Mouse (Mus musculus): ENCODE measurements at regions not wholly inside any gene's neighbourhood (a gene's known extent, or its start where the extent isn't known, plus 50 kb on each side); places are given as distances from the start of the nearest gene placed in this dataset.

- DNase-seq (ENCODE audit: low read depth, low spot score) = no peak
Observed at GRCm38 (mm10) chr3:61255232-61255631, 106.2 kb upstream of the Rap2b start.

DNA sequence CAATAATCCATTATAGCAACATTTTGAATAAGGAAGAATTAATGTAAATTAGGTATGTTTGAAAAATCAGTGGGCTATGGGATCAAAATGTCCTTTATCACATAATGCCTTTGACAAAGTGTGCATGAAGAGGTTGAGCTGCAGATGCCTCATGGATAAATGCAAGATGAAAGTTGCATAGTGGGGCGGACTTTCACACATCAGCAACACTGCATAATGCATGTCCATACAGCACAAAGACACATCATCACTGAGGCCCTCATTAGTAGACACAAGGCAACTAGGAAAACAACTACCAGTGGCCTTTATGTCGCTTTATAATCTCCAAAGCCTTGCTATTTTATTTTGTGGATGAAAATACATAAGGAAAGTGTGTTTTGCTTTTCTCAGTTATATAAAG lies 105.8 kb upstream of the Rap2b start:
- DNase-seq (ENCODE audit: low read depth, low spot score) = no peak

DNA sequence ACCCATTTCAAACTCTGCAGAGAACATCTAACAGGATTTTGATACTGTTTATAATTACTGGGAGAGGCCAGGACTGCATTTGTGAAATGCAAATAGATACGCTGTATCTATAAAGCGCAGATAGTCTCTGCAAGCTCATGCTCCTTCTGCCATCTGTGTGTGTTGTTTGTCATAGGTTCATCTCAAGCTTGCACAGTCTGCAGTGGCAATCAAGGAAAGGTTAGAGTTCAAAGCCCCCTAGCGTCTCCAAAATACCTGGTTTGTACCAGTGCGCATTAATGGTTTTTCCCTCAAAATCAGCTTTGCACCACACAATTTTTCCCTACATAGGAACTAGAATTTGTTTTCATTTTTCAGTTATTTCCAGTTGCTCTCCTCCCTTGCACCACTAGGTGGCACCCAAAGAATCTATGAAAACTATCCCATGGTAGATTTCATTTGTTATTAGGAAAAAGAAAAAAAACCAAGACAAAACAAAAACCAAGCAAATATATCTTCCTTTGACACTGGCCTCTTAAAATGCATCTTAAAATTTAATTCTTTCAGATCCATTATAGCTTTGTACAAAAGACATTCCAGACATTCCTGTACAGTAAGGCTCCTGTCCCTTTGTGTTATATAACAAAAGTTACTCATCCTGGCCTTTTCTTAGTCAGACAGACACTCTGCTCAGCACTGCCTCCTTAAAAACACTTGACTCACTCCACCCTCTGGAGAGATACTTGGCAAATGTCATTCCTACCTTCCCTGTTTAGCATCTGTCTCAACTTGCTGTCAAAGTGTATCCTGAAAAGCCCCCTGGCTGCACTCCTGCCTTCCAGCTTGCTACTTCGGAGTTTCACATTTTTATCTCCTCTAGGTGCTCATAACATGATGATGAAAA lies 92.7 kb upstream of the Rap2b start:
- peak; percentile 27 for DNase-seq (ENCODE audit: low read depth, low spot score)

DNA sequence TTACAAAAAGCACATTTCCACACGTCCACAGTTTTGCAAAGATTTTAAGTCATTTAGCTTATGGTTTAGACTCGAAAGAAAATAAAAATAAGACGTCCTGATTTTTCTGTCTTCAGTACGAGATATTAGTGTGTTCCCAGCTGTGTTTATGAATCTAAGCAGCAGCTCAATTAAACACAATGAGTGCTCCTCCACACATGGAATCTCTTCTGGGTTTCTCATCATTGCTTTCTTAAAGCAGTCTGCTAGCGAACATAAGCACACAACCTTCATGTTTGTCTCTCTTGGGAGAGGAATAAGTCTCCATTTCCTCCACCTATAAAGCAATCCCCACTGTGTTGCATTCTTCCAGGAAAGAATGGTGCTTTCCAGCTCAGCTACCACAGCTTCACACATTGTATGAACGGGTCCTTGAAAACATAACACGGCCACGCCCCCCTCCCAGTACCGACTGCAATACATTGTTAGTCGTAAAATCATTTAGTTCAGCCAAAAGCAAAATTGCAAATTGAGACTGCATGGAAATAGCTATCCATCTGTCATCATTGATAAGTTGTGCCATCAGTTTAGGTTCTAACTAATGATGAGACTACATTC lies 75.4 kb upstream of the Rap2b start:
- no peak for DNase-seq (ENCODE audit: low read depth, low spot score)

DNA sequence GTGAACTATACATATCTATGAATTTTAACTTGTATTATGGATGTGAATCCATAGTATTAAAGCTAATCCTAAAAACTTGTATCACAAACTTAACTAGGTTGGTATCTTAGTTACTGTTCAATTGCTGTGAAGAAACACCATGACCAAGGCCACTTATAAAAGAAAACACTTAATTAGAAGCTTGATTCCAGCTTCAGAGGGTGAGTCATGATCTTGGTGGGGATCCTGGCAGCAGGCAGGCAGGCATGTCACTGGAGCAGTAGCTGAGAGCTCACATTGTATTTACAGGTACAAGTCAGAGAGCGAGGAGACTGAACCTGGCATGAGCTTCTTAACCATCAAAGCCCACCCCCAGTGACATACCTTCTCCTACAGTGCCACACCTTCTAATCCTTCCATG lies 73.2 kb upstream of the Rap2b start:
- no peak for DNase-seq (ENCODE audit: low read depth, low spot score)

DNA sequence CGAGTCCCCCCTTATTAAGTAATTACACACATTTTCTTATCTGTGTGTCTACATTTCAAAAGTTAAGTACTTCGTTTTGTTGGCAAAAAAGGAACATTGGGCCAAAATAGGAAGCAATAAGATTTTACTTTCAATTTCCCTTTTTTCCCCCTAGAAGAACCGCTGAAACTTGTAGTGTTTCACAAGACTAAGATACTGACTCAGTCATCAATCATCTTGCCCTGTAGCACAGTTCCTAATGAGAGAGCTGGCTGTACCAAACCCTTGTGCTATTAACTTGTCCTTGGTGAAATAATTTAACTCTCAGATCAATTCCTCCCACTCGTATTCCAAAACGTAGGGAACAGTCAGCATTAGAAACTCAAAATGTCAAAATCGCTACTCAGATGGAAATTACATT lies 66.6 kb upstream of the Rap2b start:
- DNase-seq (ENCODE audit: low read depth, low spot score) = no peak

DNA sequence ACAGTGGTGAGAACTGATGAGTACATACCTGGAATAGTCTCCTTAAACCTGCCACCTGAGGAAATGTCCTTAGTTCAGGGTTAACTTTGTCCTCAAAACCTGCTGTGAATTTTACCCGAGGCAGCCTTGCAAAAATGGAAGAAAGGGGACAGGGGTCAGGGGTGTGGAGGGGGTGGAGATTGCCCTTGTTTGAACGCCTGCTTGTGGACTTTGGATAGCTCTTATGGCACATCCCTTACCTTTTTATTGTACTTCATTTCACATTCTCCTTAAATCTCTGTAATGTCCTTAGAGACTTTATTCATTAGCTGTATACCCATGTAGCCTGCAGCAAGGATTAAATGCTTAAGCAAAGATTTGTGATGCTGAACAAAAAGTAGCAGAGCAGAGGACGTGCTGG lies 64.1 kb upstream of the Rap2b start:
- DNase-seq (ENCODE audit: low read depth, low spot score) = no peak

DNA sequence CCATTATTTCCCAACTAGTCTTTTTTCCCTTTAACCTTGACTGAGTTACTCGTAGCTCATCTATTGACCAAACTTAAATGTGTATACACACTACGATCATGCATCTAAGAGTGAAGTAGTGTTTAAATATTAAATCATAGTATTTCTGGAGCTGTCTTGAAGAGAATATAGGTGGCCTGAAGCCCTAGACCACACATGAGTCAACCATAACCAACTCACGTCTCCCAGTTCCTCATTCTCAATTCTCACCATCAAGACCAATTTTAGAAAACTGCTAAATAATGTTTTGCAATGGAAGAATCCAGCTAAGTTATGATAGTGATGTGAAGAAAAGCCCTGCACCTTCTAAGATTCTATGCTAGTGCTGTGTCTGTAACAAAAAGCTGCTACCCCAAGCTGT lies 59.2 kb upstream of the Rap2b start:
- no peak for DNase-seq (ENCODE audit: low read depth, low spot score)

- no peak for DNase-seq (ENCODE audit: low read depth, low spot score)
Observed at GRCm38 (mm10) chr3:61303485-61303884, 58.0 kb upstream of the Rap2b start.

- no peak for DNase-seq (ENCODE audit: low read depth, low spot score)
Observed at GRCm38 (mm10) chr3:61306306-61306705, 55.1 kb upstream of the Rap2b start.

- DNase-seq (ENCODE audit: low read depth, low spot score) = no peak
Observed at GRCm38 (mm10) chr3:61308764-61309163, 52.7 kb upstream of the Rap2b start.

- DNase-seq (ENCODE audit: low read depth, low spot score) = no peak
Observed at GRCm38 (mm10) chr3:61309197-61309596, 52.2 kb upstream of the Rap2b start.

Measured in embryo, embryonic 11.5 days (tissue).